8 mouse cellular contexts compared by ENCODE assay signal in the genomic region with DNA sequence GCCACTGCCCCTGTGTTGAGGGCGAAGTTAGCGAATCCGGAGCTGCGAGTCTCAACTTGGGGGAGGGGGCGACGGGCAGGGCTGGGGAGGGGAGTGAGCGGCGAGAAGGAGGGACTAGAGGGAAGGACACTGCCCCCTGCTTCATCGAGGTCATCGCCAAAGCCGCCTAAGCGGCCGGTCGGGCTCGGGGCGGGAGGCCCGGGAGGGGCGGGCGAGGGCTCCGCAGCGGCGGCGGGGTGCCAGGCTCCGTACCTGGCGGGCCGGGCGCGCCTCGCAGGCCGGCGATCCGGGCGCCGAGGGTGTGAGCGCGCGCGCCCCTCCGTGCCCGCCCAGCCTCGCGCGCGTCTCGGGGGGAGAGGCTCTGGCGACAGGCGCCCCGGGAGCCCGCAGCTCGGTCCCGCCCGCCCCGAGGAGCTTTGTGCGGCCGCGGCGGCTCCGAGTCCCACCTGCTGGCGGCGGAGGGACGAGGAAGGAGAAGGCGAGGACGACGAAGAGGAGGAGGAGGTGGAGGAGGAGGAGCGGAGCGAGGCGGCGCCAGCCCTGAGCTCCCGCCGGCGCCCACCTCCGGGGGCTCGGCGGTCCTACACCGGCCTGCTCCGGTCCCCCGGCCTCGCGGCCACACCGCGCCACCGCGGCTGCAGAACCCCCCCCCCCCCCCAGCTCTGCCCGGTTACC. TPM values are rescaled to one million over a fixed set of nuclear protein-coding genes. Genes with fewer than 3 reads are reported as not detected.
DNase-seq lines count a peak whose midpoint lies in the region; ATAC-seq lines count a peak whose summit lies in the region.

A gene (plus strand): TSS at position 400 of the 675 bp plus-strand sequence.

- peak within 1 kb of the TSS; percentile 72 for H3K27ac ChIP-seq in kidney, embryonic 16.5 days (ENCODE audit: low read length)
- H3K27ac ChIP-seq in liver, embryonic 11.5 days (ENCODE audit: low read depth, low read length): peak within 1 kb of the TSS; percentile 59
- peak within 1 kb of the TSS; percentile 81 for H3K27ac ChIP-seq in neural tube, embryonic 12.5 days

- DNase-seq in ovary, postnatal 36 days (ENCODE audit: low spot score): peak; percentile 47
- no peak for DNase-seq in ovary, adult 18-20 months (ENCODE audit: low spot score)
- DNase-seq in cerebellum, postnatal 10 days: peak; percentile 76 to 82
- peak; percentile 28 to 38 for DNase-seq in frontal cortex, postnatal 36 days (ENCODE audit: low spot score in 2 of 2)
- DNase-seq in liver, embryonic 11.5 days (ENCODE audit: low spot score): peak; percentile 70
- no peak for DNase-seq in spleen, adult 18-20 months

- H3K9me3 ChIP-seq in kidney, embryonic 16.5 days (ENCODE audit: low read length): no peaks in the 10 kb centered on the region
- no peaks in the 10 kb centered on the region for H3K9me3 ChIP-seq in liver, embryonic 11.5 days (ENCODE audit: control insufficient read depth, low read length)
- no peaks in the 10 kb centered on the region for H3K9me3 ChIP-seq in neural tube, embryonic 12.5 days

- under 1% methylated on average over 36 of the region's 84 CpGs for WGBS in kidney, embryonic 16.5 days
- 2% methylated on average over 32 of the region's 84 CpGs for WGBS in liver, embryonic 11.5 days
- WGBS in neural tube, embryonic 12.5 days: under 1% methylated on average over 75 of the region's 84 CpGs

- no peaks in the 10 kb centered on the region; the same call in 1 of the 2 replicates for H3K27me3 ChIP-seq in kidney, embryonic 16.5 days (ENCODE audit: insufficient read depth, low read length)
- peaks cover 37% of the 10 kb centered on the region for H3K27me3 ChIP-seq in liver, embryonic 11.5 days (replicated peaks; ENCODE audit: control insufficient read depth, insufficient read depth, low read length)
- no peaks in the 10 kb centered on the region for H3K27me3 ChIP-seq in neural tube, embryonic 12.5 days (replicated peaks)

- H3K4me3 ChIP-seq in kidney, embryonic 16.5 days (ENCODE audit: low read length): peak within 1 kb of the TSS; percentile 83
- H3K4me3 ChIP-seq in liver, embryonic 11.5 days (ENCODE audit: low read depth, low read length): peak within 1 kb of the TSS; percentile 62
- H3K4me3 ChIP-seq in neural tube, embryonic 12.5 days: peak within 1 kb of the TSS; percentile 67

- H3K4me2 ChIP-seq in kidney, embryonic 16.5 days (replicated peaks; ENCODE audit: low read depth, low read length): peak within 1 kb of the TSS; percentile 98
- peak within 1 kb of the TSS; percentile 65 for H3K4me2 ChIP-seq in liver, embryonic 11.5 days
- peak within 1 kb of the TSS; percentile 94 for H3K4me2 ChIP-seq in neural tube, embryonic 12.5 days (replicated peaks)

- H3K4me1 ChIP-seq in kidney, embryonic 16.5 days (ENCODE audit: insufficient read depth, low read length): peaks cover 17% of the 10 kb centered on the region
- peaks cover 7% of the 10 kb centered on the region; the same call in 1 of the 2 replicates for H3K4me1 ChIP-seq in liver, embryonic 11.5 days (replicated peaks; ENCODE audit: control insufficient read depth, insufficient read depth, low read length)
- H3K4me1 ChIP-seq in neural tube, embryonic 12.5 days: peaks cover 15% of the 10 kb centered on the region

- H3K36me3 ChIP-seq in kidney, embryonic 16.5 days (ENCODE audit: insufficient read depth, low read length): no peaks in the 10 kb centered on the region
- H3K36me3 ChIP-seq in liver, embryonic 11.5 days (ENCODE audit: control insufficient read depth, insufficient read depth, low read length): no peaks in the 10 kb centered on the region
- no peaks in the 10 kb centered on the region for H3K36me3 ChIP-seq in neural tube, embryonic 12.5 days

- H3K9ac ChIP-seq in kidney, embryonic 16.5 days (replicated peaks; ENCODE audit: low read length): peak within 1 kb of the TSS; percentile 81
- peak within 1 kb of the TSS; percentile 58 for H3K9ac ChIP-seq in liver, embryonic 11.5 days (ENCODE audit: low read depth, low read length)
- H3K9ac ChIP-seq in neural tube, embryonic 12.5 days: peak within 1 kb of the TSS; percentile 84

- ATAC-seq in kidney, embryonic 16.5 days (ENCODE audit: low FRiP score, low TSS enrichment): peak; percentile 91
- ATAC-seq in liver, embryonic 11.5 days (replicated peaks; ENCODE audit: low FRiP score): peak; percentile 69
- ATAC-seq in neural tube, embryonic 12.5 days (ENCODE audit: low FRiP score, low read depth): peak; percentile 93

RNA-seq across cellular contexts. Expression of the gene that starts here (rescaled TPM):
- 3.3 and 3.5 TPM in 2 replicates for polyA plus RNA-seq in kidney, embryonic 16.5 days (2015; fragmentation: Nextera tagmentation; extraction: Ambion mirVana)
- polyA plus RNA-seq in liver, embryonic 11.5 days (2014; fragmentation: Nextera tagmentation; extraction: Ambion mirVana): 2.3 and 2.6 TPM in 2 replicates
- polyA plus RNA-seq in neural tube, embryonic 12.5 days (2016; fragmentation: Nextera tagmentation; extraction: Ambion mirVana): 17.0 and 20.3 TPM in 2 replicates

Comparison
In these comparisons a context has a peak if more than half of its experiments do, and no peak if none do; other contexts are left out.
1. DNase-seq: peak in ovary, postnatal 36 days (single experiment), cerebellum, postnatal 10 days (2 of 2), frontal cortex, postnatal 36 days (2 of 2) and liver, embryonic 11.5 days (single experiment); none in ovary, adult 18-20 months (single experiment) and spleen, adult 18-20 months (0 of 2).
2. Peak in every context shown above with its lines, with median percentiles within 50 percentile points of each other: ATAC-seq, H3K27ac ChIP-seq, H3K4me2 ChIP-seq, H3K4me3 ChIP-seq and H3K9ac ChIP-seq.